Mouse (Mus musculus) retina, adult 2 months (tissue): Measurements from ENCODE around the gene Atp5h.
"Not testable (repeated sequence)": the region's sequence is repeated elsewhere in the genome, so short reads cannot be mapped to it uniquely, and the experiment has no call there.

Experiments
- DNase-seq: peaks from one replicate; pipeline ENCODE4 v3.0.0-alpha.2; 2012; ENCODE audit warnings: low read depth, low spot score

The Atp5h gene

GRCm38 (mm10) chr11:115419531-115420237 is at the start of gene Atp5h, which contains the start of gene Kctd2:
Atp5h (minus strand) TSS chr11:115419962.
Kctd2 (plus strand) TSS chr11:115420128.
- DNase-seq, result peak; percentile 90

GRCm38 (mm10) chr11:115467217-115467618 is 47.5 kb upstream of the Atp5h start:
- no peak for DNase-seq

GRCm38 (mm10) chr11:115464851-115465250 is 45.1 kb upstream of the Atp5h start:
- DNase-seq, result no peak

GRCm38 (mm10) chr11:115463397-115463796 is 43.6 kb upstream of the Atp5h start:
- DNase-seq, result no peak

DNA sequence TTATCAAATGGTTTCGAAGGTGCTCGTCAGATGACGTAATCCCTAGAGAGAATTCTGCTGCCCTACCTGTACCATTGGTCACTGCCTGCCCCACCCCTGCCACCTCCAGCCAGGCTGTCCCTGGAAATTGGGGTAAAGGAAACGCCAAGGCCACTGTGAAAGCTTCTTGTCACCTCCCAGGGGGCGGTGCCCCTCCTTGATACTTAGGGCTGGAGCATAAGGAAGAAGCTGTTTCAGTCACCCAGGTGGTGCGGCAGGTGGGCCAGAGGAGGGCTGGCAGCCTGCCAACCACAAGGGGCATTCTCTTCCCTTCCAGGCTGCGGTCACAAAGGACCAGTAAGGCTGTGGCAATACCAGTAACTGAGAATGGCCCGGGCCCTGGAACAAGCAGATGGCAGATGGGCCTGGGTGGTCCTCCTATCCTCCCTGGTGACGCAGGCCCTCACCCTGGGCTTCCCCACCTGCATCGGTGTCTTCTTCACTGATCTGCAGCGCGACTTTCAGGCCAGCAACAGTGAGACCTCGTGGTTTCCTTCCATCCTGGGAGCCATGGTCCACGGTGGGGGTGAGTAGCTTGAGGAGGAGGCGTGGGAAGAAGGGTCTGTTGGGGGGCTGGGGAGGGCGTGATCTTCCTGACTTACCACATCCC is 42.6 kb upstream of the Atp5h start, which contains the start of gene Slc16a5:
TSS of gene Slc16a5 (plus strand) at position 232 of the 649 bp plus-strand sequence.
- DNase-seq, result no peak

DNA sequence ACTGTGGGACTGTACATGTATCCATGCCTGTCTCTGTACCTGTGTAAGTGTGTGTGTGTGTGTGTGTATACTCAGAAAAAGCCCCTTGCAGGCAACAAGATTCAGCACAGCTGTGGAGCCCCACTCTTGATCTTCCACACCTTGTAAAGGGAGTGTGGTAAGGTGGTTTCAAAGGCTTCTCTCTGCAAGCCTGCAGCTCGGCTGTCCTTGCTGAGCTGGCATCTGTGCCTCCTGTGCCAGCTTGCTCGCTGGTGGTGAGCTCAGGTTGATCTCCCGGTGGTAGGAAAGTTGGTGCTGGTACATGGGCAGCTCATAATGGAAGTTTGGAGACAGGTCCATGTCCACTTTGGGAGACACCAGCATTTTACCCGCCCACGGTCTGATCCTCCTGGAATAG is 42.1 kb upstream of the Atp5h start:
- no peak for DNase-seq

DNA sequence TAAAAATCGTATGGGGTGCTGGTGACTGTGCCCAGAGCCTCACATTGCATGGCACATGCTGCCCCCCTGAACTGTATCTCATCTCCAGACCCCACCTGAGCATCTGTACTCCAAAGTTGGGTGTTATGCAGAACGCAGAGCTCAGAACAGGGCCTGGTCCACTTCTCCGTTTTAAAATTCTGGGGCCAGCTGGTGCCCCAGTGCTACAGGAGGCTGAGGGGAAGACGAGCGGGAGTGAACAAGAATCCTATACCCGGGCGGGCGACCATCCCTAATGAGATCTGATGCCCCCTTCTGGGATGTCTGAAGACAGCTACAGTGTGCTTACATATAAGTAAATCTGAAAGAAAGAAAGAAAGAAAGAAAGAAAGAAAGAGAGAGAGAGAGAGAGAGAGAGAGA is 41.2 kb upstream of the Atp5h start:
- DNase-seq, result no peak

DNA sequence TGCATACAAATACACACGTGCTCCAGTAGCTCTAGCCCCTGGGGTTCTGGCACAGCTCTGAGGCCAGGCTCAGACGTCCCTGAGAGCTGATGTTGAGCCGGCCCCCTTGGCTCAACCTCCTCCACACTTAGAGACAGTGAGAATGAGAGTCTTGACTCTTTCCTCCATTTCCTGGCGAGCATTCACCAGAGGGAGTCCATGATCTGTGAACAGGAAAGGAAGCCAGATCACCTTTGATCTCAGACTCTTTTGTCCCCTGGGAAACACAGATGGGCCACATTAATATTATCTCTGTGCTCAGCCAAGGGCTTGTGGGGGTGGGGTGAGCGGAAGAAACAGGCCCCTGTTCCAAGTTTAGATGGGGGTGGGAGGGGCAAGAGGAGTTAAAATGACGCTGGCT is 37.6 kb upstream of the Atp5h start:
- no peak for DNase-seq

DNA sequence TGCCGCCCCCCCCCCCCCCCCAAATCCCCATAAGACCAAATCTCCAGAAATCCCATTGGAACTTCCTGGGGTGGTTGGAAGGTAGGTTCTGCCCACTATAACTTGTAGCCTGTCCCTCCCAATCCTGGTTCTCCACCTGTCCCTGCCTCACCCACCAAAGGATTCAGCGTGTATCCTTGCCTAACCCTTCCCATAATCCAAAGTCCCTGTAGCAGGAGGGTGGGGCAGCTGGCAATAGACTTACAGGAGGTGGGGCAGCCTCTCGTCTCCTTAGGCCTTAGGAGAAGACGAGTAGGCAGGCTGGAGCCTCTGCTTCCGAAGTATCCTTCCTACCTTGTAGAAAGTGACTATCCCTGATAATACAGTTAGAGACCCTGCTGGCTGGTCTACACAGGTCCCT is 36.4 kb upstream of the Atp5h start:
- no peak for DNase-seq

- no peak for DNase-seq
Observed at GRCm38 (mm10) chr11:115455619-115456018, 35.9 kb upstream of the Atp5h start.

DNA sequence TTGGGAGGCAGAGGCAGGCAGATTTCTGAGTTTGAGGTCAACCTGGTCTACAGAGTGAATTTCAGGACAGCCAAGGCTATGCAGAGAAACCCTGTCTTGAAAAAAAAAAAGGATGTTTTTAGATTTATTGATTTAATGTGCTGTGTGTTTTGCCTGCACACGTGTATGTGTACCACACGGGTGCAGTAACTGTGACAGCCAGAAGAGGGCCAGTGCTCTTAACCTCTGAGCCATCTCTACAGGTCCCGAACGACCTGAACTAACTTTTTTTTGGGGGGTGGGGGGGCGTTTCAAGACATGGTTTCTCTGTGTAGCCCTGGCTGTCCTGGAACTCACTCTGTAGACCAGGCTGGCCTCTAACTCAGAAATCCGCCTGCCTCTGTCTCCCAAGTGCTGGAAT is 35.1 kb upstream of the Atp5h start:
- DNase-seq, result not testable (repeated sequence)

- DNase-seq, result no peak
Observed at GRCm38 (mm10) chr11:115453306-115453705, 33.5 kb upstream of the Atp5h start.

GRCm38 (mm10) chr11:115452281-115452860 is 32.6 kb upstream of the Atp5h start:
- DNase-seq, result peak; percentile 66

GRCm38 (mm10) chr11:115451781-115452241 is 32.0 kb upstream of the Atp5h start:
- no peak for DNase-seq

GRCm38 (mm10) chr11:115450176-115450575 is 30.4 kb upstream of the Atp5h start:
- DNase-seq, result no peak

DNA sequence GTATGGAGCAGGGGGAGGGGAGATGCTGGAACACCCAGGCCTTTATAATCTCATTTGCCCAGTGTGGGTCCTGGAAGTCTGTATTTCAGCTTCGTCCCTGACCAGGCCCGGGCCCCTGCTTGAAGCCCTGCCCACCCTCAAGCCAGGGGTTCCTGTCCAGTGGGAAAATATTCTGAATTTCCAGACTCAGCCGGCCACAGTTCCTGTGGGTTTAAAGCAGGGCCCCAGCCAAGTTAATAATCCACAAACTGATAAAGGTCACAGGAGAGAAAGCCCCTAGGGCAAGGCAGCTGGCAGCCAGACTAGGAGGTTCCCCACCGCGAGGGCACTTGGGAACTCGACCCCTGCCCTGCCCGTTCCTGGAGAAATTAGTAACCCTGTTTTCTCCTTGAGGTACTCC is 29.2 kb upstream of the Atp5h start:
- no peak for DNase-seq

DNA sequence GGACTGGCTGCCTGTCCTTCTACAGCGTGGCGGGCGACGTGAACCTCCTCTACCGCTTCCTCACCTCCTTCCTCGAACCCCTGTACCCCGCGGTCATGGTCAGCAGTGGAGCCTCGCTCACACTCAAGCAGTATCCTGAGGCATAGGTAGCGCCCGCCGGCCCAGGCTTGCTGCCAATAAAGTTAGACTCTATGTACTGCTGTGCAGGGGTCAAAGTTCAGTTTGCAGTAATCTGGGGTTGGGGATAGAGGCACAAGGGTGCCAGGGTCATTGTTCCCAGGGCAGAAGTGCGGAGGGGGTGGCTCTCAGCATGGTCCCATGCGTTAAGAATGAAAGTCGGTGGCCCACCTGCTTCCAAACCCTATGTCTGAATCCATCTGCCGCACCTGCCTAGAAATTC is 28.3 kb upstream of the Atp5h start:
- no peak for DNase-seq

GRCm38 (mm10) chr11:115447321-115447885 is 27.6 kb upstream of the Atp5h start:
- no peak for DNase-seq

- DNase-seq, result no peak
Observed at GRCm38 (mm10) chr11:115446906-115447305, 27.1 kb upstream of the Atp5h start.

DNA sequence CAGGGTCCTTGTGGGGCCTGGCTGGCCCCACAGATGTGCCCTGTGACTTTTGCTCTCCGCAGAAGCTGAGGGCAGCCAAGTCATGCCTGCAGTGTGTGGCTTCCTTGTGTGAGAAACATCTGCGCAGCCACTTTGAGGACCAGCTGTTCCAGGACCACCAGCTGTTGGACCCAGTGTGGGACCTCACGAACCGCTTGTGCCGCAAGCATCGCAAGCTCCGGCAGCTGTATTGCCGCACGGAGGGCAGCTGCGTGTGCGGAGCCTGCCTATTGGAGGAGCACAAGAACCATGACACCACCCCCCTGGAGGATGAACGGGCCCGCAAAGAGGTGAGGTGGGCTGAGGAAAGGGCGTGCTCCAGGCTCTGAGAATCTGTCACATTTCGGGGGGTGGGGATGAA is 21.7 kb upstream of the Atp5h start:
- no peak for DNase-seq

GRCm38 (mm10) chr11:115439906-115440595 is 20.3 kb upstream of the Atp5h start, which contains the start of gene Trim80:
Trim80 (plus strand) TSS chr11:115440545.
- no peak for DNase-seq

DNA sequence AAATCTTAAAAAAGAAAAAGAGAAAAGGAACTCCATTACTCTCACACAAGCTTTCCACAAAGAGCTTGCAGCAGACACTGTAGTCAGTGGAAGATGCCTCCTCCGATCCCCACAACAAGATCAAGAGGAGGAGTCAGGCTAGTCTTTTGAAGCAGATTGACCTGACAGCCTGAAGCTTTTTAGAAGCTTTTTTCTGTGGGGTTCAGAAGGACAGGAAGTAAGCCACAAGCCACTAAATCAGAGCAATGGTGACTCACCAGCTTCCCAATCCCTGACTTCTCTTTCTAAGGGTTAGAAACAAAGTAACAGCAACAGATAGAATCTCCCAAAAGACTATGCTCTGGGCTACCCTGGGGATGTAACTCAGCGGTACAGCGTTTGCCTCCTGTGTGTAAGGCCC is 19.6 kb upstream of the Atp5h start:
- DNase-seq, result no peak
